Mouse (Mus musculus): Measurements from ENCODE around the gene Gm765. TPM values are rescaled to one million over a fixed set of nuclear protein-coding genes. Genes with fewer than 3 reads are reported as not detected.

Gene Gm765
- polyA plus RNA-seq, 1 experiment from 2014 or later, result not detected

- H3K27me3 ChIP-seq (ENCODE audit: control insufficient read depth, insufficient read depth, low read length), result no peaks in the 10 kb centered on the region
- no peak overlapping the region for H3K4me3 ChIP-seq (ENCODE audit: low read depth, low read length)
- H3K9ac ChIP-seq (ENCODE audit: low read length), result no peak overlapping the region
- no peak overlapping the region for H3K4me2 ChIP-seq (ENCODE audit: low read depth)
- no peak overlapping the region for H3K27ac ChIP-seq (ENCODE audit: low read depth, low read length)
- H3K9me3 ChIP-seq (ENCODE audit: control insufficient read depth, low read length), result no peaks in the 10 kb centered on the region
- 79% methylated on average over 2 of the region's 2 CpGs for WGBS
- no peaks in the 10 kb centered on the region for H3K4me1 ChIP-seq (ENCODE audit: control insufficient read depth, insufficient read depth, low read length)
- ATAC-seq (ENCODE audit: insufficient read depth, low FRiP score, low TSS enrichment) (no peak), DNase-seq (ENCODE audit: low spot score) (no peak)
- no peaks in the 10 kb centered on the region for H3K36me3 ChIP-seq (ENCODE audit: control insufficient read depth, insufficient read depth, low read length)
These were observed 83.5 kb downstream of the Gm765 start for GRCm38 (mm10) chr6:98259016-98259415.

- 78% methylated on average over 2 of the region's 2 CpGs for WGBS
- Histone ChIP-seq H3K27me3 (ENCODE audit: control insufficient read depth, insufficient read depth, low read length) (no peaks in the 10 kb centered on the region), H3K4me2 (ENCODE audit: low read depth) (no peak overlapping the region), H3K9me3 (ENCODE audit: control insufficient read depth, low read length) (no peaks in the 10 kb centered on the region), H3K4me3 (ENCODE audit: low read depth, low read length) (no peak overlapping the region), H3K27ac (ENCODE audit: low read depth, low read length) (no peak overlapping the region), H3K36me3 (ENCODE audit: control insufficient read depth, insufficient read depth, low read length) (no peaks in the 10 kb centered on the region), H3K4me1 (ENCODE audit: control insufficient read depth, insufficient read depth, low read length) (no peaks in the 10 kb centered on the region), H3K9ac (ENCODE audit: low read length) (no peak overlapping the region)
- ATAC-seq (ENCODE audit: insufficient read depth, low FRiP score, low TSS enrichment) (no peak), DNase-seq (ENCODE audit: low spot score) (no peak)
These were observed 96.1 kb downstream of the Gm765 start for GRCm38 (mm10) chr6:98246449-98246848.

GRCm38 (mm10) chr6:98243186-98243585 is 99.4 kb downstream of the Gm765 start:
- Histone ChIP-seq H3K27ac (ENCODE audit: low read depth, low read length) (no peak overlapping the region), H3K9ac (ENCODE audit: low read length) (no peak overlapping the region), H3K9me3 (ENCODE audit: control insufficient read depth, low read length) (no peaks in the 10 kb centered on the region), H3K4me3 (ENCODE audit: low read depth, low read length) (no peak overlapping the region), H3K4me2 (ENCODE audit: low read depth) (no peak overlapping the region), H3K36me3 (ENCODE audit: control insufficient read depth, insufficient read depth, low read length) (no peaks in the 10 kb centered on the region), H3K4me1 (ENCODE audit: control insufficient read depth, insufficient read depth, low read length) (no peaks in the 10 kb centered on the region), H3K27me3 (ENCODE audit: control insufficient read depth, insufficient read depth, low read length) (no peaks in the 10 kb centered on the region)
- 76% methylated on average over 6 of the region's 6 CpGs for WGBS
- ATAC-seq (ENCODE audit: insufficient read depth, low FRiP score, low TSS enrichment) (no peak), DNase-seq (ENCODE audit: low spot score) (no peak)

- no peak for ATAC-seq (ENCODE audit: insufficient read depth, low FRiP score, low TSS enrichment)
- 94% methylated on average over 8 of the region's 8 CpGs for WGBS
These were observed 101.8 kb downstream of the Gm765 start for GRCm38 (mm10) chr6:98240561-98241272.

GRCm38 (mm10) chr6:98234097-98234496 is 108.5 kb downstream of the Gm765 start:
- Histone ChIP-seq H3K27me3 (ENCODE audit: control insufficient read depth, insufficient read depth, low read length) (no peaks in the 10 kb centered on the region), H3K9ac (ENCODE audit: low read length) (no peak overlapping the region), H3K27ac (ENCODE audit: low read depth, low read length) (no peak overlapping the region), H3K9me3 (ENCODE audit: control insufficient read depth, low read length) (no peaks in the 10 kb centered on the region), H3K4me2 (ENCODE audit: low read depth) (no peak overlapping the region), H3K4me3 (ENCODE audit: low read depth, low read length) (no peak overlapping the region), H3K36me3 (ENCODE audit: control insufficient read depth, insufficient read depth, low read length) (no peaks in the 10 kb centered on the region), H3K4me1 (ENCODE audit: control insufficient read depth, insufficient read depth, low read length) (no peaks in the 10 kb centered on the region)
- DNase-seq (ENCODE audit: low spot score), result no peak
- 95% methylated on average over 3 of the region's 3 CpGs for WGBS
- no peak for ATAC-seq (ENCODE audit: insufficient read depth, low FRiP score, low TSS enrichment)

More at GRCm38 (mm10) chr6:98240561-98241272, 101.8 kb downstream of the Gm765 start:
- no peaks in the 10 kb centered on the region for H3K9me3 ChIP-seq (ENCODE audit: control insufficient read depth, low read length)
- H3K27ac ChIP-seq (ENCODE audit: low read depth, low read length), result no peak overlapping the region
- H3K4me1 ChIP-seq (ENCODE audit: control insufficient read depth, insufficient read depth, low read length), result no peaks in the 10 kb centered on the region
- H3K4me2 ChIP-seq (ENCODE audit: low read depth), result no peak overlapping the region
- no peaks in the 10 kb centered on the region for H3K36me3 ChIP-seq (ENCODE audit: control insufficient read depth, insufficient read depth, low read length)
- DNase-seq (ENCODE audit: low spot score), result no peak
- H3K4me3 ChIP-seq (ENCODE audit: low read depth, low read length), result no peak overlapping the region
- H3K9ac ChIP-seq (ENCODE audit: low read length), result no peak overlapping the region
- H3K27me3 ChIP-seq (ENCODE audit: control insufficient read depth, insufficient read depth, low read length), result no peaks in the 10 kb centered on the region

GRCm38 (mm10) chr6:98223923-98224322 is 118.6 kb downstream of the Gm765 start:
- no peak for DNase-seq (ENCODE audit: low spot score)
- Histone ChIP-seq H3K27ac (ENCODE audit: low read depth, low read length) (no peak overlapping the region), H3K9ac (ENCODE audit: low read length) (no peak overlapping the region)

GRCm38 (mm10) chr6:98221970-98222369 is 120.6 kb downstream of the Gm765 start:
- H3K27me3 ChIP-seq (ENCODE audit: control insufficient read depth, insufficient read depth, low read length), result no peaks in the 10 kb centered on the region
- ATAC-seq (ENCODE audit: insufficient read depth, low FRiP score, low TSS enrichment) (no peak), DNase-seq (ENCODE audit: low spot score) (no peak)
- no peaks in the 10 kb centered on the region for H3K4me1 ChIP-seq (ENCODE audit: control insufficient read depth, insufficient read depth, low read length)
- H3K36me3 ChIP-seq (ENCODE audit: control insufficient read depth, insufficient read depth, low read length), result no peaks in the 10 kb centered on the region
- H3K4me2 ChIP-seq (ENCODE audit: low read depth), result no peak overlapping the region
- no peak overlapping the region for H3K9ac ChIP-seq (ENCODE audit: low read length)
- 66% methylated on average over 16 of the region's 16 CpGs for WGBS
- no peak overlapping the region for H3K27ac ChIP-seq (ENCODE audit: low read depth, low read length)
- H3K4me3 ChIP-seq (ENCODE audit: low read depth, low read length), result no peak overlapping the region
- no peaks in the 10 kb centered on the region for H3K9me3 ChIP-seq (ENCODE audit: control insufficient read depth, low read length)

More at GRCm38 (mm10) chr6:98223923-98224322, 118.6 kb downstream of the Gm765 start:
- Histone ChIP-seq H3K4me1 (ENCODE audit: control insufficient read depth, insufficient read depth, low read length) (no peaks in the 10 kb centered on the region), H3K4me3 (ENCODE audit: low read depth, low read length) (no peak overlapping the region), H3K36me3 (ENCODE audit: control insufficient read depth, insufficient read depth, low read length) (no peaks in the 10 kb centered on the region), H3K4me2 (ENCODE audit: low read depth) (no peak overlapping the region), H3K27me3 (ENCODE audit: control insufficient read depth, insufficient read depth, low read length) (no peaks in the 10 kb centered on the region), H3K9me3 (ENCODE audit: control insufficient read depth, low read length) (no peaks in the 10 kb centered on the region)
- WGBS, result 92% methylated on average over 8 of the region's 8 CpGs
- ATAC-seq (ENCODE audit: insufficient read depth, low FRiP score, low TSS enrichment), result no peak

GRCm38 (mm10) chr6:98212225-98212624 is 130.3 kb downstream of the Gm765 start:
- H3K27ac ChIP-seq (ENCODE audit: low read depth, low read length), result no peak overlapping the region
- H3K9ac ChIP-seq (ENCODE audit: low read length), result no peak overlapping the region
- DNase-seq (ENCODE audit: low spot score) (no peak), ATAC-seq (ENCODE audit: insufficient read depth, low FRiP score, low TSS enrichment) (no peak)
- H3K27me3 ChIP-seq (ENCODE audit: control insufficient read depth, insufficient read depth, low read length), result no peaks in the 10 kb centered on the region
- H3K4me3 ChIP-seq (ENCODE audit: low read depth, low read length), result no peak overlapping the region
- no peaks in the 10 kb centered on the region for H3K36me3 ChIP-seq (ENCODE audit: control insufficient read depth, insufficient read depth, low read length)
- WGBS, result 77% methylated on average over 3 of the region's 3 CpGs
- H3K9me3 ChIP-seq (ENCODE audit: control insufficient read depth, low read length), result no peaks in the 10 kb centered on the region
- no peaks in the 10 kb centered on the region for H3K4me1 ChIP-seq (ENCODE audit: control insufficient read depth, insufficient read depth, low read length)
- H3K4me2 ChIP-seq (ENCODE audit: low read depth), result no peak overlapping the region

GRCm38 (mm10) chr6:98210237-98210636 is 132.3 kb downstream of the Gm765 start:
- no peaks in the 10 kb centered on the region for H3K36me3 ChIP-seq (ENCODE audit: control insufficient read depth, insufficient read depth, low read length)
- H3K4me3 ChIP-seq (ENCODE audit: low read depth, low read length), result no peak overlapping the region
- H3K4me1 ChIP-seq (ENCODE audit: control insufficient read depth, insufficient read depth, low read length), result no peaks in the 10 kb centered on the region
- no peak overlapping the region for H3K9ac ChIP-seq (ENCODE audit: low read length)
- 83% methylated on average over 5 of the region's 5 CpGs for WGBS
- no peak overlapping the region for H3K4me2 ChIP-seq (ENCODE audit: low read depth)
- no peak overlapping the region for H3K27ac ChIP-seq (ENCODE audit: low read depth, low read length)
- DNase-seq (ENCODE audit: low spot score), result no peak
- no peaks in the 10 kb centered on the region for H3K27me3 ChIP-seq (ENCODE audit: control insufficient read depth, insufficient read depth, low read length)
- H3K9me3 ChIP-seq (ENCODE audit: control insufficient read depth, low read length), result no peaks in the 10 kb centered on the region
- no peak for ATAC-seq (ENCODE audit: insufficient read depth, low FRiP score, low TSS enrichment)
